In the genomic region with DNA sequence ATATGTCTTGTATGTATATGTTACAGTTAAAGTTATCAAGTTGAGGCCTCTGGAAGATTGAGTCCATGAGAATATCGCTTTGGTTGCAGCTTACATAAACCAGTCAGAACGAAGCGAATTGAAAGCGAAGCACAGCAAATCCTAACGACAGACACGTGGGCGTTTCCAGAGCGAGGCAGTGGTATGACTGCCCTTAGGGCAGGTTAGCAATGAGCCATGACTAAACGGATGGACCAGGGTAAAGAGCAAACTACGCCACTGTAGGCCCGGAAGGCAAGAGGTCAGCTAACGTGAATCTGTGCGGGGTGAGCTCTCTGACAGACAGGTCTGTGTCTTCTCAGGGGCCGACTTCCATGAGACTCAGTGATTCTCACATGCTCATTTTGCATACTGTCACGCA, we compare ENCODE assay signal across 11 mouse cellular contexts. TPM values are rescaled to one million over a fixed set of nuclear protein-coding genes. Genes with fewer than 3 reads are reported as not detected.
DNase-seq lines count a peak whose midpoint lies in the region; ATAC-seq and TF ChIP-seq lines count a peak whose summit lies in the region.
"Had no signal": no experiment of that assay in that cellular context is flagged by ENCODE, and none has a peak within 500 bp of the region (broad histone marks: within the 10 kb centered on the region; RNA-seq: fewer than 3 reads in every experiment).

No protein-coding gene starts in this region.

- no peak overlapping the region for H3K27ac ChIP-seq in hindbrain, embryonic 11.5 days (ENCODE audit: low read depth, low read length)
- H3K27ac ChIP-seq in hindbrain, embryonic 13.5 days = no peak overlapping the region
- no peak overlapping the region for H3K27ac ChIP-seq in embryonic facial prominence, embryonic 13.5 days
- no peak overlapping the region for H3K27ac ChIP-seq in midbrain, embryonic 13.5 days
- no peak overlapping the region for H3K27ac ChIP-seq in layer of hippocampus, adult 2 months

- H3K4me3 ChIP-seq in hindbrain, embryonic 11.5 days (ENCODE audit: low read depth, low read length) = no peak overlapping the region
- no peak overlapping the region for H3K4me3 ChIP-seq in hindbrain, embryonic 13.5 days
- H3K4me3 ChIP-seq in embryonic facial prominence, embryonic 13.5 days = no peak overlapping the region
- H3K4me3 ChIP-seq in midbrain, embryonic 13.5 days (replicated peaks) = no peak overlapping the region
- H3K4me3 ChIP-seq in layer of hippocampus, adult 2 months = no peak overlapping the region

- peak; percentile 25 for DNase-seq in hindbrain, embryonic 11.5 days (ENCODE audit: low spot score)
- DNase-seq in kidney, postnatal 25 days = peak; percentile 78 to 93
- DNase-seq in layer of hippocampus, adult 2 months (ENCODE audit: low spot score in 2 of 2) = no peak
- DNase-seq in heart, postnatal 4 days = no peak

- no peaks in the 10 kb centered on the region for H3K9me3 ChIP-seq in hindbrain, embryonic 11.5 days (ENCODE audit: control insufficient read depth, low read length)
- no peaks in the 10 kb centered on the region for H3K9me3 ChIP-seq in hindbrain, embryonic 13.5 days
- no peaks in the 10 kb centered on the region for H3K9me3 ChIP-seq in embryonic facial prominence, embryonic 13.5 days
- H3K9me3 ChIP-seq in midbrain, embryonic 13.5 days = no peaks in the 10 kb centered on the region

- no peaks in the 10 kb centered on the region for H3K4me1 ChIP-seq in hindbrain, embryonic 11.5 days (replicated peaks; ENCODE audit: control insufficient read depth, insufficient read depth, low read length)
- no peaks in the 10 kb centered on the region for H3K4me1 ChIP-seq in hindbrain, embryonic 13.5 days (replicated peaks)
- peaks cover 14% of the 10 kb centered on the region; the same call in 1 of the 2 replicates for H3K4me1 ChIP-seq in embryonic facial prominence, embryonic 13.5 days
- H3K4me1 ChIP-seq in midbrain, embryonic 13.5 days (replicated peaks) = no peaks in the 10 kb centered on the region

- no peak for TF ChIP-seq CTCF in layer of hippocampus, adult 2 months (conservative IDR thresholded peaks at IDR 0.05)

- no peaks in the 10 kb centered on the region for H3K36me3 ChIP-seq in hindbrain, embryonic 11.5 days (ENCODE audit: control insufficient read depth, insufficient read depth, low read length)
- no peaks in the 10 kb centered on the region for H3K36me3 ChIP-seq in hindbrain, embryonic 13.5 days
- H3K36me3 ChIP-seq in embryonic facial prominence, embryonic 13.5 days = no peaks in the 10 kb centered on the region
- no peaks in the 10 kb centered on the region for H3K36me3 ChIP-seq in midbrain, embryonic 13.5 days

- 46% methylated on average over 15 of the region's 15 CpGs for WGBS in hindbrain, embryonic 11.5 days
- WGBS in hindbrain, embryonic 13.5 days = 39% methylated on average over 15 of the region's 15 CpGs
- 15% methylated on average over 15 of the region's 15 CpGs for WGBS in embryonic facial prominence, embryonic 13.5 days
- WGBS in midbrain, embryonic 13.5 days = 51% methylated on average over 15 of the region's 15 CpGs

- H3K27me3 ChIP-seq in hindbrain, embryonic 11.5 days (ENCODE audit: control insufficient read depth, insufficient read depth, low read length) = no peaks in the 10 kb centered on the region
- H3K27me3 ChIP-seq in hindbrain, embryonic 13.5 days = no peaks in the 10 kb centered on the region; the same call in 1 of the 2 replicates
- H3K27me3 ChIP-seq in embryonic facial prominence, embryonic 13.5 days = 0 out of 2 replicates have a peak, but pooled peaks cover 3% of the 10 kb centered on the region
- H3K27me3 ChIP-seq in midbrain, embryonic 13.5 days = 0 out of 2 replicates have a peak, but pooled peaks cover 3% of the 10 kb centered on the region
- H3K27me3 ChIP-seq: CH12.LX had no signal

- no peak overlapping the region for H3K9ac ChIP-seq in hindbrain, embryonic 11.5 days (ENCODE audit: low read depth, low read length)
- H3K9ac ChIP-seq in hindbrain, embryonic 13.5 days = no peak overlapping the region
- no peak overlapping the region for H3K9ac ChIP-seq in embryonic facial prominence, embryonic 13.5 days
- no peak overlapping the region for H3K9ac ChIP-seq in midbrain, embryonic 13.5 days (replicated peaks)

- peak; percentile 46; the same call in 1 of the 2 replicates for ATAC-seq in hindbrain, embryonic 11.5 days (ENCODE audit: low FRiP score)
- ATAC-seq in hindbrain, embryonic 13.5 days (ENCODE audit: low FRiP score) = no peak
- ATAC-seq in embryonic facial prominence, embryonic 13.5 days (ENCODE audit: insufficient number of reproducible peaks, insufficient read depth, low FRiP score, low TSS enrichment, low read depth) = no peak
- ATAC-seq in midbrain, embryonic 13.5 days = peak; percentile 67
- no peak for ATAC-seq in megakaryocyte-erythroid progenitor cell, adult 5-6 weeks (replicated peaks; ENCODE audit: low FRiP score, low TSS enrichment, poor library complexity, severe bottlenecking)

- H3K4me2 ChIP-seq in hindbrain, embryonic 11.5 days (replicated peaks; ENCODE audit: low read depth, low read length) = no peak overlapping the region
- H3K4me2 ChIP-seq in hindbrain, embryonic 13.5 days = no peak overlapping the region
- H3K4me2 ChIP-seq in embryonic facial prominence, embryonic 13.5 days = peak overlapping the region; percentile 38
- no peak overlapping the region for H3K4me2 ChIP-seq in midbrain, embryonic 13.5 days (replicated peaks)
- H3K4me2 ChIP-seq: heart, embryonic 11.5 days had no signal

RNA-seq across cellular contexts. Expression of a gene that starts 1.4 kb away (rescaled TPM):
- polyA plus RNA-seq in hindbrain, embryonic 11.5 days (2014; fragmentation: Nextera tagmentation; extraction: Ambion mirVana) = 0.47 and 0.49 TPM in 2 replicates
- polyA plus RNA-seq in hindbrain, embryonic 13.5 days (2015; fragmentation: Nextera tagmentation; extraction: Ambion mirVana) = 0.21 and 0.38 TPM in 2 replicates
- 1.2 and 1.7 TPM in 2 replicates for polyA plus RNA-seq in embryonic facial prominence, embryonic 13.5 days (2015; fragmentation: Nextera tagmentation; extraction: Ambion mirVana)
- polyA plus RNA-seq in midbrain, embryonic 13.5 days (2015; fragmentation: Nextera tagmentation; extraction: Ambion mirVana) = 0.17 and 0.24 TPM in 2 replicates
- total RNA-seq in layer of hippocampus, adult 2 months (2021) = under 1 TPM in 1 of 2 experiments, not detected in 1; 0.33 TPM
- total RNA-seq in heart, postnatal 4 days (2021) = not detected
- not detected in 2 replicates for total RNA-seq in megakaryocyte-erythroid progenitor cell, adult 5-6 weeks (2014; fragmentation: Nextera tagmentation)
- total RNA-seq in megakaryocyte-erythroid progenitor cell, adult 5-6 weeks (2017) = not detected in 2 replicates
- total RNA-seq: CH12.LX; monocyte, adult 5-6 weeks had no signal

Comparison
In these comparisons a context has a peak if more than half of its experiments do, and no peak if none do; other contexts are left out.
1. ATAC-seq: peak in hindbrain, embryonic 11.5 days (single experiment) and midbrain, embryonic 13.5 days (single experiment); none in hindbrain, embryonic 13.5 days (single experiment), embryonic facial prominence, embryonic 13.5 days (single experiment) and megakaryocyte-erythroid progenitor cell, adult 5-6 weeks (single experiment).
2. DNase-seq: peak in hindbrain, embryonic 11.5 days (single experiment) and kidney, postnatal 25 days (2 of 2); none in layer of hippocampus, adult 2 months (0 of 2) and heart, postnatal 4 days (single experiment).